Mouse (Mus musculus) lung, adult 18-20 months (tissue): ENCODE measurements around the gene Igsf3.
"Not testable (repeated sequence)": the region's sequence is repeated elsewhere in the genome, so short reads cannot be mapped to it uniquely, and the experiment has no call there.

Experiments used
- DNase-seq, 2 experiments: peaks; one replicate each; pipeline ENCODE4 v3.0.0; 2022; ENCODE audit warnings: mixed read lengths in 2 of 2

The Igsf3 gene

DNA sequence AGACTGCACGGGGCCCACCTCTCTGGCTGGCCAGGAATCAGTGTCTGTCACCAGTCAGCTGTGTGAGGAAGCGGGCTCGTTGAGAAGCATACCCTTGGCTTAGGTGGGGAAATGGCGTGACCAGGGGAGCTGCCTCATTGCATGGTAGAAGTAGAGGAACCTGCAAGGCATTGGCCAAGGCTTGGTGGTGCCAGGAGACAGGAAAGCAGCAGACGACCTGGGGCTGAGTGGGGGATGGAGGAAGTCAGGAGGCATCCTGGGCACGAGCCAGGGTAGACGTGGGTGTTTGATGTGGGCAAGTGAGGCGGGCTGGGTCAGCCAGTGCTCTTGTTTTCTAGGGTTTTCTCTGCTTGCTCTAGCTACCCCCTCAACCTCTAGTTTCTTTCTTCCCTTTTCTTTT is 30.7 kb downstream of the Igsf3 start:
- no peak for DNase-seq

GRCm38 (mm10) chr3:101408953-101409750 is 32.3 kb downstream of the Igsf3 start:
- DNase-seq = peak; percentile 22 to 39

DNA sequence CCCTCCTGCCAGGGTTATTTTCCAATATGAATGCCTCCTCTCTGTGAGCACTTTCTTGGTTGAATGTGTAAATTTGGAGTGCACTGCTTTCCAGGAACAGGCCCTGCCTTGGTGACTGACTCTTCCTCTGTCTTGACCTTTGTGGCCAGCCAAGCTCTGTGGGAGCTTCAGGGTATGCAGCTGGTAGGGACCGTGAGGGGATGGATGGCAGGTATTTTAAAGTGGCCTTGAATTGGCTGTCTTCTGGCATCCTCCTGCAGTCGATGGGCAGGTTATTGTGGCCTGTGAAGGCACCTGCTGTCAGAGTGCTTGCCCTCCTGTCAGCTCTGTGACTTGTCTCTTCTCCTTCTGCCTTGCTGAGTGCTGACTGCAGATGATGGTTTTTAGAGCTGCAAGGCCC is 33.3 kb downstream of the Igsf3 start:
- DNase-seq = no peak

DNA sequence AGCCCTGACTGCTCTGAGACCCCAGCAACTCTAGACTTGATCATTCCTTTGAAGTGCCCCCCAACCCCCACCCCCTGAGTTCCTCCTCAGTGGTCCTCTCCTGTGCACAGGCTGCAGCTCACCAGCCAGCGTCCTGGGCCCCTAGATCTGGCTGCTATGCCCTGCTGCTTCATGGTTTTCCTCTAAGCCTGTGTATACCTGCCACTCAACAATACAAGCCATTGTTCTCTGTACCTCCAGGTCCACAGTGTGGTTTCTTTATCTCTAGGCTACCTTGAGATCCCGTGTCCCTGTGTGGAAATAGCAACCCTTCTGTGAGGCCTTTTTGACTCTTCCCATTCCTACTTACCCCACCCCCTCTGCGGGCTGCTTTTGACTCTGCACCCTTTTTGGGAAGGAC is 33.9 kb downstream of the Igsf3 start:
- no peak for DNase-seq

GRCm38 (mm10) chr3:101411626-101412025 is 34.7 kb downstream of the Igsf3 start:
- no peak for DNase-seq

DNA sequence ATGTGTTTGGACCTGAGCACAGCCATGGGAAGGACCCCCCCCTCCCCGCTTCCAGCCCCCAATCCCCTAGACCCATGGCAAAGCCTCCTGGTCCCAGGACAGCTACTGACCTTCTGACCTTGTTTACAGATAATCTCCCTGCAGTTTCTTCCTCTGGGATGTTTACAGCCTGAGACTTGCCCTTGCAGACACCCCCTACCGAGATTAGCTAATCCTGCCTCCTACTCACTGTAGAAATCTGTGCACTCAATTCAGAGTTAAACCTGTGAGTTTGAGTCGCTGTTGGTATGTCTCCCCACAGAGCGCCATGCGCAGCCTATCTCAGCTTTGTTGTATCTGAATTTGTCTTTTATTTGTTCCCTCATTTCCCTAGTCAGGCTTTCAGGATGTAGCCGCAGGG is 35.2 kb downstream of the Igsf3 start:
- DNase-seq = no peak

- DNase-seq = not testable (repeated sequence)
These were observed 36.1 kb downstream of the Igsf3 start for GRCm38 (mm10) chr3:101413013-101413412.

DNA sequence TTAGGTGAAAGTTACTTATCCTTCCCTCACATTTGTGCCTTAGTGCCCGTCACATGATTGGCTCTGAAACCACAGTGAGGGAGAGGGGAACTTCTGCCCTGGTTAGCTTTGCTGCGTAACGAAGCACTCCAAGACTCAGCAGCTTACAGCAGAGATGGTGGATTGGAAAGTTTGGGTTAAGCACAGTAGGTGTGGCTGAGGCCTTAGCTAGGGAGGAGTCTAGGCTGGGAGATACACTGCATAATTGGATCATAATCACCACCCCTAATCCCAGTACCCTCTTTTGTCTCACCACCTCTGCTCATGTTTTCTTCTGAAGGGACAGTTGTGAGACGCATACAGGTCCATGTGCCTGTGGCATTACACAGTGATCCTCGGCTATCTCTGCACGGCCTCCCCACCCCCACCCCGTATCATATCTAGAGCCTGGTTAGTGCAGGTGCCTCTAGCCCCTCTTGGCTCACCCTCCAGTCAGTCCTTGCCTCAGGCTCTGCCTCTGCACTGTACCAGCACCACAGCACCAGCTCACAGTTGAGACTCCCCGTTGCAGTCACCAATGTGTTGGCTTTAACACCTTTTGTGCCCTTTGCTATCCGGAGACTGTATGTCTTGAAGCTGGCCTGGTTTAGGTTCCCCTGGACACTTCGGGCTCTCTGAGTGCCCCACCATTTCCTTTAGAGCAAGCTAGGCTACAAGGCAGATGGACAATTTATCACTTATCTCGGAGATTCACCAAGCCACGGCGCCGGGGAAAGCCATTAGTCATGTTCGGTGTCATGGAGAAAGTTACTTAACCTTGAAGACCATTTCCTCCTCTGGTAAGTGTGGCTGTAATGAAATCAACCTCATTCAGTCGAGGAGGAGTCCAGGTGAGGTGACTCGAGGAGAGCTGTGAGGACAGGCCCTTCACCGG is 42.1 kb downstream of the Igsf3 start:
- no peak for DNase-seq

GRCm38 (mm10) chr3:101419653-101419994 is 42.7 kb downstream of the Igsf3 start:
- no peak for DNase-seq

GRCm38 (mm10) chr3:101423188-101423587 is 46.3 kb downstream of the Igsf3 start:
- DNase-seq = no peak

GRCm38 (mm10) chr3:101424295-101424885 is 47.5 kb downstream of the Igsf3 start:
- DNase-seq = no peak

- peak; percentile 28 to 30 for DNase-seq
These were observed 53.3 kb downstream of the Igsf3 start for GRCm38 (mm10) chr3:101429982-101430754.

- DNase-seq = no peak
These were observed 53.9 kb downstream of the Igsf3 start for GRCm38 (mm10) chr3:101430755-101431115.

GRCm38 (mm10) chr3:101435672-101436071 is 58.8 kb downstream of the Igsf3 start:
- no peak for DNase-seq

DNA sequence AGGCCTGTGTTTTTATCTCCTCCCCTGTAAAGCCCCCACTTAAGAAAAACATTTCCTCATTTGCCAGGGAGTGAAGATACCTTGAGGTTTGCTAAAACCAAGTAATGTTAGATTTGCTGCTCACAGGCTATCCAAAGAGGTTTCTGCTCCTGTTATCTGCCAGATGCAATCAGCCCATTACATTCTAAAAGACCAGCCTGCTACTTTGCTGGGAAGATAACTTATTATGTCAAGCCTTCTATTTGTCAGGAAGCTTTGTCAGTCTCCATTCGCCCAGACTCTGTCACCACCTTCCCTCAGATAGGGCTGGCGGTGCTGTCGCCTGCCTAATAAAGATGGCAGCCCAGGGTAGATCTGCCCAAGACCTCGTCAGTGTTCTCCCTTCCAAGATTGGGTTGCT is 59.6 kb downstream of the Igsf3 start:
- no peak for DNase-seq

DNA sequence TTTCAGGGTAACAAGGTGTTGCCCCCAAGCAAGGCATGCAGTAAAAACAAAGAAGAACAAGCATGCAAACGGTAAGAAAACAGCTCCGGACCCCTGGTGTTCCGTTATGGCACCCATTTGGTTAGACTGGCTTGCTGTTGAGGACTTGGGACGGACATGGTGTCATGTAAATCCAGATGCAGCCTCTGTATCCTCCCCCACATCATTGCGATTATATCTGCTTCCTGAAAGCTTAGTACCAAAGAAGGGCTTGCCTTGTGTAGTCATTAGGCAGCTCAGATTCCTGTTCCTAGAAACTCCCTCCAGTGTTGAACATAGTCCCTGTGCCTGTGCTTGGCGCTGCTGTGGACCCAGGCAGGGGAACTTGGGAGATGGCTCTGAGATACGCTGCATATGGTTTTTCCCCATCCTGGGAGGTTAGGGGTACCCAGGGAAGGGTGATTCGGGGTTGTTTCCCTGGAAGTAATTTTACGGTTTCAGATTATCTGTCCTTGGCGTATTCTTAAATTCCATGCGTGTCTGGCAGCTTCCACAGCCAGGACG is 60.2 kb downstream of the Igsf3 start:
- DNase-seq = no peak

- no peak for DNase-seq
These were observed 66.5 kb downstream of the Igsf3 start for GRCm38 (mm10) chr3:101443265-101443881.

GRCm38 (mm10) chr3:101444437-101444836 is 67.6 kb downstream of the Igsf3 start:
- DNase-seq = no peak

DNA sequence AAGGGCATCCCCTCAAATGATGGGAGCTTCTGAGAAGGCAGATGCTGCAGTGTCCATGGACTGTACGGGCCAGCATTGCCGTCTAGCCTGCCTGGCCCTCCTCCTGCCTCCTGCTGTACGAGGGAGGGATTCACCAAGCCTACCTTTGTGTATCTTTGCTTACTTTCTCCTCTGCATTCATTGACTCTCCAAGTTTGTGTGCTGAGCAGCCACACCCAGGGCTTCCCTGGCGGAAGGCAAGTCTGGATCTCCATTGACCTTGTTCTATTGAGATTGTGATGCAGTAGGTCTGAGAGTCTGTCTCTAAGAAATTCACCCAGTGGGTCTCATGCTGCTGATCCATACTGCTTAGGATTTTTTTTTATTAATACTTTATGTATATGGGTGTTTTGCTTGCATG is 70.4 kb downstream of the Igsf3 start:
- DNase-seq = no peak

- no peak for DNase-seq
These were observed 71.9 kb downstream of the Igsf3 start for GRCm38 (mm10) chr3:101448765-101449164.

DNA sequence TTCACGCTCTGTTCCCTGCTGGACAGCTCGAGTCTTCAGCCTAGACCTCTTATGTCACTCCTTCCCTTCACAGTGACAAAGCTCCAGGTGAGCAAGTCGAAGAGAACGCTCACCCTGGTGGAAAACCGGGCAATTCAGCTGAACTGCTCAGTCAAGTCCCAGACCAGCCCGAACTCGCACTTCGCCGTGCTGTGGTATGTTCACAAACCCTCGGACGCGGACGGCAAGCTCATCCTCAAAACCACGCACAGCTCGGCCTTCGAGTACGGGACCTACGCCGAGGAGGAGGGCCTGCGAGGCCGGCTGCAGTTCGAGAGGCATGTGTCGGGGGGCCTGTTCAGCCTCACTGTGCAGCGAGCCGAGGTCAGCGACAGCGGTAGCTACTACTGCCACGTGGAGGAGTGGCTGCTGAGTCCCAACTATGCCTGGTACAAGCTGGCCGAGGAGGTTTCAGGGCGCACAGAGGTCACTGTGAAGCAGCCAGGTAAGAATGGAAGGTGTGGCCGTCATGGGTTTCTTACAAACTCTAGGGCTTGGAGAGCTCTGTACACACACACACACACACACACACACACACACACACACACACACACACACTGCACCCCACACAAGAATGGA is 74.0 kb downstream of the Igsf3 start:
- peak in 1 of 2 experiments; percentile 13 for DNase-seq

GRCm38 (mm10) chr3:101460618-101461017 is 83.7 kb downstream of the Igsf3 start:
- no peak for DNase-seq
